Mouse (Mus musculus): ENCODE results near the gene Cysrt1.

Cysrt1 gene

DNA sequence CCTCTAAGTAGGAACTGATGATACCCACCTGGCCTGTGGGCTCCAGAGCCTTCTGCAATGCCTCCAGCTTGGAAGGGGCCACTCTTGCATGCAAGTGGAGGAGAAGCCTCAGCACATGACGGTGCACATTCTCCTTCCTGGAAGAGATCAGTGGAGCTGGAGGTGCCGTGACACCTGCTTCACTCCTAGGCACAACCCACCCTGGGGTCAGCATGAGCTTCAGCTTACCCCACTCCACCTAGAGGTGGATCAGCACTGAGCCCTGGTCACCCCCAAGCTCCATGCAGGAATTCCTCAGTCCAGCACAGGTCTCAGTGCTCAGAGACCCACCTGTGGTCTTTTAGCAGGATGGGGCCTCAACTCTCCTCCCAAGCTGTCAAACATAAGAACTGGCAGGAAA is 41.6 kb downstream of the Cysrt1 start:
- DNase-seq, result no peak

- DNase-seq, result no peak
Observed at GRCm38 (mm10) chr2:25197946-25198345, 44.3 kb downstream of the Cysrt1 start.

DNA sequence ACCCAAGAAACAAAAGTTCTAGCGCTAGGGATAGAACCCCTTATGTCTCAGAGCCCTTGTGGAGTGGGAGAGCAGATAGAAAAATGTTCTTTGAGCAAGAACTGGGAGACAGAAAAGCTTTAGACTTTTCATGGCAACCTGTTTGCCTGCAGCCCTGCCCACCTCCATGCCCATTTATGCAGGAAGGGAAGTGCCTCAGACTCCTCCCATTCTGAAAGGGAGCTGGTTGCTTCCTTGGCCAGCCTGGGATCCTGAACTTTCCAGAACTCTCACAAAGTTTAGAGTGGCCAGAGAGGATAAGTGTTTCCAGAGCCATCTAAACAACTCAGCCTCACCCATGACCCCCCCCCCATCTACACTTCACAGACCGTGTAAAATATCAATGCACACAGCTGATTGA is 45.1 kb downstream of the Cysrt1 start:
- DNase-seq, result no peak

GRCm38 (mm10) chr2:25196172-25196954 is 45.9 kb downstream of the Cysrt1 start, which contains the start of gene Tor4a:
Gene Tor4a, minus strand, starts transcription at chr2:25196886.
- peak; percentile 75 for DNase-seq

DNA sequence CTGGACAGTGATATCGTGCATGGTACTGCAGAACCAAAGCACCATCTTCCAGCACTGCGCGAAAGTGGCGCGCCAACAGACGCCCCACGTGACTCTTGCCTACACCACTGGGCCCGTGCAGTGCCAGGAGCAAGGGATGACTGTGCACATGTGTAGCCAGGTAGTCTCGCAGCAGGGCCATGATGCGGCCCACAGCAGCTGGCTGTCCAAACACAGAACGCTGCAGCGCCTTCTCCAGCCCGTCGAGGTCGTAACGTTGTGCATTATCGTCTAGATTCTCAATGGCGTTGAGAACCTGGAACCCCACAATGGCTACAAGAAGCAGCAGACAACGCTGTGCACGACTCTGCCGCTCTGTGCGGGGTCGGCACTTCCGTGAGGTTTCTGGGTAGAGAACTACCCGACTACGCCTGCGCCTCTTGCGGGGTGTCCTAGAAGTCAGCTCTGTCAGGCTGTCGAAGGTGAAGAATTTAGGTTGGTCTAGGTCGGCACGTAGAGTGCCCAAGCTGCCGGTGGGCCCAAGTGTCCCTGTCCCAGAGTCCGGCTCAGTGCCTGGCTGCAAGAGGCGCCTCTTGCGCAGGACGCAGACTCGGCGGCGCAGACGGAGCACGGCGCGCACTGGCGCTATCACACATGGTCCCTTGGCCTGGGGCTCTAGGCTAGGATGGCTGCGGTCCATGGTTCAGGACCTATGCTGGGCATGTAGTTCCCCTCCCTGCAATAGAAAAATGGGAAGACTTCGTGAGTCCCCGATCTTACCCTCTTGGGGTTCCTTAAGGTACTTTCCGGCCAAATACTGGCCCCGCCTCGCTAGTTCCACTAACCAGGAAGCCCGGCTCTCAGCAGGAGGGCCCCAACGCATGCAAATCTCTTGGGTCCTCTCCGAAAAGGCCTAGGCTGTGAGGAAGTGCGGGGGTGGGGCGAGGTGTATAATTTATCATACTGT is 46.8 kb downstream of the Cysrt1 start:
- DNase-seq, result peak; percentile 79

DNA sequence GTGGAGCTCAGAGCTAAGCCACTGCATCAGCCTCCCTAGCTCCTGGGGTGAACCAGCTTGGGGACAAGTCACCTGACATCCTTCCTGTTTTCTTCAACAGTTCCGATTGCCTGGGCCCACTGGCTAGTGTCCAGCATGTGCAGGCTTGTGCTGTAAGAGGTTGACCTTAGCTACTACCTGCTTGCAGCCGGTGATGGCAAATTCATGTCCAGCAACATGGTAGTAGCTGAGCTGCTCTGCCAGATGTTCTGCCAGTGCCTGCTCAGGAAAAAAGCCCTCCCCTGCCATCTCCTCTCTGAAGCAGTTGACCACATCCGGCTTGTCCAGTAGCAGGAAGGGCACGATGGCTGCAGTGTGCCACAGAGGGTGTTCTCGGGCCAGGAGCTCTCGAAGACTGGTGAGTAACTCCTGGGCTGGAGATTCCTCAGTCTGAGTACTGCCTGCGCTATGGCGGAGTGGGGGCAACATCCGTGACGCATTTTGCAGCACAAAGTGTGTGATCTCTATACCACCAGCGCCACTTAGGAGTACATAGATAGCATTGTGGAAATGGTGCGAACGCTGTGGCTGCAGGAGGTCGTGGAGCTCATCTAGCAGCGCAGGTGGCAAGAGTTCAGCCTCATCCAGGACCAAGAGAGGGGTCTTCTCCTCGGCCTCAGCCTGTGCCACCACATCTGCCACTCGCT is 47.6 kb downstream of the Cysrt1 start:
- DNase-seq, result peak; percentile 57

DNA sequence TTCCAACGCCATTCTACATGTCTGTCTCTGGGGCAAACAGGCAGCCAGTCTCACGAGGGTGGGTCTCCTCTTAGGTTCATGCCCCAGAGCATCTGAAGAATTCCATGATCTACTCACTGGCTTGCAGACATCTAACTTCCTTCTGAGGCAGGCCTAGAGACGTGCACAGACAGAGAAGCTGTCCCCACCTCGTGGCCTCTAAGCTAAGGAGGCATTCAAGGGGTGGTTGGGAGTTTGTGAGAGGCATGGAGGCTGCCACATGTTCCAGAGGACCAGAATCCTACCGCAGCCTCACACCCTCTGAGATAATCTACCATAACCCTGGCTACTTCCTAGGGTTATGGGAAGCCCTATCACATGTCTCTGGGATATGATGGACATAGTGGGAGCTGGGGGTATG is 48.2 kb downstream of the Cysrt1 start:
- DNase-seq, result no peak

DNA sequence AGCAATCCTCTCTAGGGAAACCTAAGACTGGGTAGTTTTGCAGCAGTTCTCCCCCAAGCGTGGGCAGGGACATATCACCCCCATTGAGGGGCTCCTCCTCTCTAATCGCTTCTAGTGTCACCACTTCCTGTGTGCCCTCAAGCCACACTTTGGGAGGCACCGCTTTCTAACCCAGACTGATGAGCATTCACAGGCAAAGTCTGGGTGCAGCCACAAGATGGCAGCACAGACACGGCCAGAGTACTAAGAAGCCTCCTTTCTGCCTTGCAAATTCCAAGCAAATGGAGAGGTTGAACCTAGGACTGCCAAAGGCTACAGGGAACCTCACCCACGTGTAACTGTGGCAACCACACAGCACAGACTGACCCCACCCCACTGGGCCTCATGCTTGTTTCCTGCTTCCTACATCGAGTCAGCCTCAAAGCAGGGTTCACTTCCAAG is 48.9 kb downstream of the Cysrt1 start:
- peak; percentile 86 for DNase-seq
